Comparison of ENCODE assay signal across 8 mouse cellular contexts in the genomic region with DNA sequence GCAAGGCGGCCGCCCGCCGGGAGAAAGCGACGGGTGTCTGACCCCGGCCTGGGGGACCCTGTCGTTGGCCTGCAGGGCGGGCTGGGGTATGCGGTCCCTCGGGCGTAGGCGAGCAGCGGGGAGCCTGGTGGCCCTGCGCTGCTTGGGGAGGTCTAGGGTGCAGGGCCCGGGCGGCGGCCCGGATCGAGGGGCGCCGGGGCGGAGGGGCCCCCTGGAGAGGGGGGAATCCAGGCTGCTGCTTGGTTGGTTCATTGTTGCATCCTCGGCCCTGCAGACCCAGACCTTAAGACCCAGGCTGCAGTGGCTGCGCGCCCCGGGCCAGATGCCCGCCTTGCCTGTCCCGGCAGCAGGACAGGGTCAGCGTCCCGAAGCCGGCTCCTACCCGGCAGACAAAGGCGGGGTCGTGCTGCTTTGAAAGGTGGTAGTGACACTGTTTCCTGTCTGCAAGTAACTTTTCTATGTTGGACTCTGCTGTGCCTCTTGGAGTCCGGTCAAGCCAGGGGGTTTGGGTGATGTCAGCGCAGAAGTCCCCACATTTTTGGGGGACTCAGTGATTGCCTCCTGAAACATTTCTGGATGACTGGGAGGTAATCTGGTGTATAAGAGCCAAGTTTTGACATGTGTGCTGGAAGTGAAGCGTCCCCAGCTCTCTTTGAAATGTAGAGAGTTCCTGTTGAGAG.
DNase-seq lines count a peak whose midpoint lies in the region; ATAC-seq and TF ChIP-seq lines count a peak whose summit lies in the region.

No protein-coding gene starts in this region.

- no peaks in the 10 kb centered on the region for H3K27me3 ChIP-seq in forebrain, postnatal 0 days (ENCODE audit: insufficient read depth, low read length)
- no peaks in the 10 kb centered on the region for H3K27me3 ChIP-seq in intestine, embryonic 15.5 days (replicated peaks)
- H3K27me3 ChIP-seq in lung, embryonic 15.5 days, result no peaks in the 10 kb centered on the region

- intact Hi-C loops in gastrocnemius, postnatal 36 days (cut with DNase I), result no loop called here

- no peak for TF ChIP-seq CTCF in bone marrow macrophage, adult 2 months (IDR thresholded peaks at IDR 0.05; ENCODE audit: low read depth, low read length)
- no peak for TF ChIP-seq CTCF in forebrain, postnatal 0 days (IDR thresholded peaks at IDR 0.05; ENCODE audit: low read depth)

- H3K36me3 ChIP-seq in forebrain, postnatal 0 days (ENCODE audit: insufficient read depth), result no peaks in the 10 kb centered on the region
- H3K36me3 ChIP-seq in intestine, embryonic 15.5 days, result no peaks in the 10 kb centered on the region
- H3K36me3 ChIP-seq in lung, embryonic 15.5 days, result no peaks in the 10 kb centered on the region

- H3K4me1 ChIP-seq in bone marrow macrophage, adult 2 months (ENCODE audit: control insufficient read depth, insufficient read depth, low read length), result peaks cover 30% of the 10 kb centered on the region
- peaks cover 27% of the 10 kb centered on the region for H3K4me1 ChIP-seq in forebrain, postnatal 0 days (ENCODE audit: insufficient read depth)
- H3K4me1 ChIP-seq in intestine, embryonic 15.5 days (replicated peaks), result peaks cover 17% of the 10 kb centered on the region
- H3K4me1 ChIP-seq in lung, embryonic 15.5 days, result peaks cover 24% of the 10 kb centered on the region

- H3K9ac ChIP-seq in forebrain, postnatal 0 days, result peak overlapping the region; percentile 98
- peak overlapping the region; percentile 96 for H3K9ac ChIP-seq in intestine, embryonic 15.5 days
- peak overlapping the region; percentile 78 for H3K9ac ChIP-seq in lung, embryonic 15.5 days

- H3K27ac ChIP-seq in bone marrow macrophage, adult 2 months (ENCODE audit: insufficient read depth, low read depth, low read length), result no peak overlapping the region
- peak overlapping the region; percentile 81 for H3K27ac ChIP-seq in forebrain, postnatal 0 days (ENCODE audit: low read depth, low read length)
- peak overlapping the region; percentile 79 for H3K27ac ChIP-seq in intestine, embryonic 15.5 days
- peak overlapping the region; percentile 57 for H3K27ac ChIP-seq in lung, embryonic 15.5 days

- peak; percentile 53 for DNase-seq in gastrocnemius, postnatal 10 days
- no peak for DNase-seq in gastrocnemius, postnatal 36 days
- DNase-seq in forebrain, postnatal 0 days, result peak; percentile 35
- DNase-seq in ovary, postnatal 10 days (ENCODE audit: low spot score), result peak; percentile 27
- DNase-seq in yolk sac, embryonic 10.5 days (ENCODE audit: low spot score), result peak; percentile 54

- ATAC-seq in forebrain, postnatal 0 days, result peak; percentile 75
- peak; percentile 68 for ATAC-seq in intestine, embryonic 15.5 days
- peak; percentile 67 for ATAC-seq in lung, embryonic 15.5 days (ENCODE audit: borderline replicate concordance, extremely low read depth, low FRiP score, low TSS enrichment)

- H3K4me2 ChIP-seq in forebrain, postnatal 0 days (ENCODE audit: low read depth), result peak overlapping the region; percentile 74
- peak overlapping the region; percentile 90 for H3K4me2 ChIP-seq in intestine, embryonic 15.5 days (replicated peaks)
- peak overlapping the region; percentile 87 for H3K4me2 ChIP-seq in lung, embryonic 15.5 days

- 3% methylated on average over 30 of the region's 38 CpGs for WGBS in forebrain, postnatal 0 days
- under 1% methylated on average over 38 of the region's 38 CpGs for WGBS in intestine, embryonic 15.5 days
- 3% methylated on average over 36 of the region's 38 CpGs for WGBS in lung, embryonic 15.5 days

- TF ChIP-seq POLR2A in bone marrow macrophage, adult 2 months (IDR thresholded peaks at IDR 0.05; ENCODE audit: borderline replicate concordance, low read depth, low read length), result no peak

- H3K4me3 ChIP-seq in bone marrow macrophage, adult 2 months (ENCODE audit: insufficient read depth, low read length), result peak overlapping the region; percentile 91
- H3K4me3 ChIP-seq in forebrain, postnatal 0 days (ENCODE audit: low read depth, low read length), result peak overlapping the region; percentile 90
- peak overlapping the region; percentile 96 for H3K4me3 ChIP-seq in intestine, embryonic 15.5 days (replicated peaks)
- peak overlapping the region; percentile 64 for H3K4me3 ChIP-seq in lung, embryonic 15.5 days

- no peaks in the 10 kb centered on the region for H3K9me3 ChIP-seq in forebrain, postnatal 0 days (ENCODE audit: low read length)
- no peaks in the 10 kb centered on the region for H3K9me3 ChIP-seq in intestine, embryonic 15.5 days
- no peaks in the 10 kb centered on the region for H3K9me3 ChIP-seq in lung, embryonic 15.5 days

Comparison
In these comparisons a context has a peak if more than half of its experiments do, and no peak if none do; other contexts are left out.
1. DNase-seq: peak in gastrocnemius, postnatal 10 days (single experiment), forebrain, postnatal 0 days (single experiment), ovary, postnatal 10 days (single experiment) and yolk sac, embryonic 10.5 days (single experiment); none in gastrocnemius, postnatal 36 days (0 of 2).
2. Peak in every context shown above with its lines, with median percentiles within 50 percentile points of each other: H3K4me3 ChIP-seq, ATAC-seq, H3K4me2 ChIP-seq and H3K9ac ChIP-seq.